Mouse (Mus musculus) brain, adult 10 weeks (tissue): ENCODE data around the gene Pde6b. TPM values are rescaled to one million over a fixed set of nuclear protein-coding genes. Genes with fewer than 3 reads are reported as not detected.

Experiments
- polyA plus RNA-seq: library from polyadenylated mRNA; stranded (reverse); fragments of 350-450 nt; fragmentation: Illumina TruSeq; extraction: RNeasy Lipid Tissue Mini Kit (QIAGEN cat#74804); gene quantifications from one replicate; pipeline ENCODE4 v1.2.3, GENCODE M21; 2015; ENCODE audit warnings: low read depth, low replicate concordance

Gene Pde6b
- 0.21 TPM for polyA plus RNA-seq

DNA sequence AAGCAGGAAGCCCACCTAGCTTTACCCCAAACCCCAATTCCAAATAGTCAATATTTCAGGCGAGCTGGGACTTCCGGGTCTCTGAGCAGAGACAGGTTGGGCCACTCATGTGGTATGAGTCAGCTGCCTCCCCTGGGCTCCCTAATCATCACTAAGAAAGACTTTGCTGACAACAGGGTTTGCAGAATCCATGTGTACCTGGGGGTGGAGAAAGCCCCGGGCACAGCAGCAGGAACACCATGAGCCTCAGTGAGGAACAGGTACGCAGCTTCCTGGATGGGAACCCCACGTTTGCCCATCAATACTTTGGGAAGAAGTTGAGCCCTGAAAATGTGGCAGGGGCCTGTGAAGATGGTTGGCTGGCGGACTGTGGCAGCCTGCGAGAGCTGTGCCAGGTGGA, at the start of gene Pde6b:
Pde6b (plus strand) TSS at position 191 of the 400 bp plus-strand sequence.

DNA sequence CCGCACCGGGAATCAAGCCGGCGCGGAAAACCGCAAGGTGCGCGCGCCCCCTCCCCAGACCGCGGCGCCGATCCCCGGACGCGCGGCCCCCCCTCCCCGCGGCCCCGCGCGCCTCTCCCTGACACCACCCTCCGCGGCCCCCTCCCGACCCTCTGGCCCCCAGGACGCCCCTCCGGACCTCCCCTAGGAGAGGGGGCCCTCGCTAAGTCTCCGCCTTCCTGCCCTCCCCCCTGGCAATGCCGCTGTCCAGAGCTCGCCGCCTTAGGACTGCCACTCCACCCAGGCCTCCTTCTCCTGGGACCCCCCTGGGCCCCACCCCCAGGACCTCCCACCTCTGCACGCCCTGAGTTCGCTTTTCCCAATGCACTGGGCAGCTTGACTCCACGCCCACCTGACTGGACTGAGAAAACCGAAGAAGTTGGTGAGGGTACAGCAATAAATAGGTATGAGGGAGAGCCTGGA, 20.3 kb upstream of the Pde6b start, which contains the start of gene Gm42517:
Gm42517 (minus strand) TSS at position 52 of the 462 bp plus-strand sequence.

DNA sequence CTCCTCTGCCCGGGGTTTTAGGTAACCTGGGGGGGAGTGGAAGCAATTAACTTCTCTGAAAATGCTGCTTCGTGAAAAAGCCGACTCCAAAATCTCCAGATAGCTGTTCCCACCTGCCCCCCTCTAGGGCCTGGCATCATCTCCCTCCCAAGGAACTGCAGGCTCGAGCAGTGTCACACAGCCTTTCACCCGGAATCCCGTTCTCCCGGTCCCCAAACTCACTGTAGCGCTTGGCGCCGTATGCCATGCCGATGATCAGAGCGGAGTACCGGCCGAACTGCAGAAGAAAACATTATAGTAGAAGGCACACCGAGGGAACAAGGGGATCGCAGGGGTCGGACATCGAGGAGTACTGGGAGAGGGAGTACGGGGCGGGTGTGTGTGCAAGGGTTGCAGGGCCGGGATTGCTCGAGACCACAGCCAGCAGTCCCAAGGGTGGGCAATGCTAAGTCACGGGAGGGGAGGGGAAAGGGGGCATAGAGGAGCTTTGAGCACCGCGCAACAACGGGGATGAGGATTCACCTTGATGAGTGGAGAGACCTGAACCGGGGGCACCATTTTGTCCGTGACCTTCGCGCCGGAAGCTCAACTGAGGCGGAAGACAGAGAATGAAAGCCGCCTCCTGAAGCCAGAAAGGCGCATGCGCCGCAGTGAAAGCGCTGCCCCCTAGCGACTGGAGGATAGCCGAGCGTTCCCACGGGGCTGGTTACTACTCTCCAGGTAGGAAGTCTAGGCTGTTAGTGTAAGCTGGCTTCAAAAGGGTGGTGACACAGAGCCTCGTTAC, 45.8 kb downstream of the Pde6b start, which contains the start of gene Atp5k:
Atp5k (minus strand) TSS at position 645 of the 784 bp plus-strand sequence.

DNA sequence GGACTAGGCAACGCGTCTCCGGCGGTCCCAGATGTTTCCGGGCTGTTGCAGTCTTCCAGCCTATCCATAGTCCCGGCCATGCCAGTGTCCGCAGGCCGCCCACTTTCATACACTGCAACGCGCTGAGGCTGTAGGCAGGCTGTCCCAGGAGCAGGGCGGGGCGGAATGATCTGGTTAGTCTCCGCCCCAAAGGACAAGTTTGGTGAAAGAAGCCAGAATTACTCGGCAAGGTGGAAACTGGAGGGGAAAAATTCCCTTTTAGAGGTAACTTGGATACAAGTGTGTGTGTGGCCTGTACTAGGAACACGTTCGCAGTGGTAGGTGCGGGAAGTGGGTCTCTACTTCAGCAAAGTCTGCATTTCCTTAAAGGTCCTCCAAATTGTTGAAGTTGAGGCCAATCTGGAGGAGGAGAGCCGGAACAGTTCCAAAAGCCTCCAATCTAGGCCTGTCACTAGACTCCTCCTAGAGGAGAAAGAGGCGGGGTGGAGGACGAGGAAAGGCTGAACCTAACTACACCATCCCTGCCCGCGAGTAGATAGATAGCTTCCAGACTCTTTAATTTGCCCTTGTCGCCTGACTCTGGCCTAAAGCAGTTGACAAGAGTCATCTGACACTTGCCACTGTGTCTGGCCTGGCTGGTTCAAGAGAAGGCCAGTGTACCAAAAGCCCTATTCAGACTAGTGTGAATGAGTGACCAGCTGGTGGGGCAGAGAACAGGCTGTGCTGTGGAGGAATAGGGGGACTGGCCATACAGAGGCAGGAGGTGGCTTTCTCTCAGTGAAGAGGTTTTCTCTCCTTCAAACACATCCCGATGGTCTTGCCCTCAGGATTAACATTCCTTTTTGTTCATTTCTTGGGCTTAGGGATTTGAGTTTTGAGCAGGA, 60.8 kb downstream of the Pde6b start, which contains the start of gene Mfsd7a:
Mfsd7a (minus strand) TSS at position 107 of the 884 bp plus-strand sequence.

DNA sequence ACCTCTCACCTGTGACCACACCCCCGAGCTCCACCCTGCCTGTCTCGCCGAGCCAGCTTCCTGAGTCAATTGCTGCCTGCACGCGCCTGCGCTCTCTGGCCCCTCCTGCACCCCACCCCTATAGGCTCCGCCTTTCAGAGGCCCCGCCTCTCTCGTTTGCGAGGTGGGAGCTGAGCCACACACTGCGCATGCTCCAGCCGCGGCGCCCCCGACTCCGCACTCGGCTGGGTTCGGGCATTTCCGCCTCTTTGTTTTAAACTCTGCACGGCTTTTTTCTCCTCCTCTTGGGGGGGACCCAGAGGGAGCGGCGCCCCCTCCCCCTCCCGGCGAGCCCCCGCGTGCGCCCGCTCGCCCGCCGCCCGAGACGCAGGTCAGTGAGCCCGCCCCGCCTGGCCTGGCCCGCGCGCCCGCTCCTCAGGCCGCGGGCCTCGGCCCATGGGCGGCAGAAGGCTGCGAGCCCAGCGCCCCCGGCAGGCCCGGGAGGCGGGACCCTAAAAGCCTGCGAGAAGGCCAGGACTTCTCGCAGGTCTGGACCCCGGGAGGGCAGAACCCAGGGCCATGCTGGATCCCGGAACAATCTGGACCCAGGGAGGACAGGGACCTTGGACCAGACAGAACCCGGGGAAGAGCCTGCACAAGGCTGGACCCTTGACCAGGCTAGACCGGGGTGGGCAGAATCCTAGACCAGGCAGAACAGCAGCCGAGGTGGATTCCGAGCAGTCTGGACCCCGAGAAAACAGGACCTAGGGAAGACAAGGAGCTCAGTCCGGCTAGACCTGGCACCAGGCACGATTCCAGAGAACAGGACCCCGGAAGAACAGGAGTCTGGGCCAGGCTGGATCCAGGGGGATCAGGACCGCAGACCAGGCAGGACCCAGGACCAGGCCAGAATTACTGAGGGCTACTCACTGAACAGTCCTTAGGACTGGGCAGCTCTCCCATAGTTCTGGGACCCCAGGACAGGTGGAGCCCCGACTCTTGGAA, 73.2 kb downstream of the Pde6b start, which contains the start of gene Pcgf3:
Pcgf3 (plus strand) TSS at position 151 of the 984 bp plus-strand sequence.

Other genes starting within 250 kb of the Pde6b start
- 39.5 TPM for gene Dr1, start 119.5 kb upstream of the Pde6b start, polyA plus RNA-seq
- 12.1 TPM for gene Pigg, start 75.8 kb upstream of the Pde6b start, polyA plus RNA-seq
- gene Gm42517, start 20.5 kb upstream of the Pde6b start, polyA plus RNA-seq = 32.2 TPM
- 1,292 TPM for gene Atp5k, start 46.1 kb downstream of the Pde6b start, polyA plus RNA-seq
- gene Mfsd7a, start 60.5 kb downstream of the Pde6b start, polyA plus RNA-seq = 0.46 TPM
- 17.0 TPM for gene Pcgf3, start 72.8 kb downstream of the Pde6b start, polyA plus RNA-seq
- 706 TPM for gene Cplx1, start 161.6 kb downstream of the Pde6b start, polyA plus RNA-seq
- gene Gak, start 241.4 kb downstream of the Pde6b start, polyA plus RNA-seq = 76.0 TPM
- gene Tmem175, start 241.4 kb downstream of the Pde6b start, polyA plus RNA-seq = 39.2 TPM